Mouse (Mus musculus): ENCODE data around the gene 5730522E02Rik.

Gene 5730522E02Rik

DNA sequence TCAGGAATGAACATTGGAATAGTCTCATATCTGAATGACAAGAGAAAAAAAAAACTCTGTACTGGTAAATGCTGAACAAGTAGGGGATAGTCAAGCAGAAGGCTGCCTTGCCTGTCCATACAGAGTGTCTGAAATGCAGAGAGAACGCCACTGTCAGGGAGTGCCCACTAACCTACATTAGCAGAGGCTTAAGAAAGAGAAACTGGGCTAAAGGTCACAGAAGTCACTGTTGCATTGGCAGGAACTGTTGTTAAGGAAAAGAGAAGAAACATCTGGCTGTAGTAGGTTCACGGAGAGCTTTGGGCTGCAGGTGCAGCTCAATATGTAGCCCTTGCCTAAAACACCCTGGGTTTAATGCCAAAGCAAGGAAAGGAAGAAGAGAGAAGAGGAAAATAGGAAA lies 82.2 kb downstream of the 5730522E02Rik start:
- DNase-seq (ENCODE audit: low read depth, low spot score): no peak

DNA sequence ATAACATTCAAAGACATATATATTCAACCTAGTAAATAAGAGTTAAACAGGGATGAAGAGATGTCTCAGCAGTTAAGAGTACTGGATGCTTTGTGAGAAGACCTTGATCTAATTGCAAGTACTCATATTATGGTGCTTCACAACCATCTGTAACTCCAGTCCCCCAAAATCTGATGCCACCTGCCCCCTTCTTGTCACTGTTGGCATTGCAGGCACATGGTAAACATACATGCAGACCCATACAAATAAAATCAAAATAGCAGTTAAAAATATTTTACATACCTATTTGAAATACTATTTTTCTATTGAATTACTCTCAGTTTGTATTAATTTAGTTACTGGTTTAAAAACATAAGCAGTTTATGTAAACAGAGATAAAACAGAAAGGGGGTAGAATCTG lies 84.6 kb downstream of the 5730522E02Rik start:
- DNase-seq (ENCODE audit: low read depth, low spot score): no peak

DNA sequence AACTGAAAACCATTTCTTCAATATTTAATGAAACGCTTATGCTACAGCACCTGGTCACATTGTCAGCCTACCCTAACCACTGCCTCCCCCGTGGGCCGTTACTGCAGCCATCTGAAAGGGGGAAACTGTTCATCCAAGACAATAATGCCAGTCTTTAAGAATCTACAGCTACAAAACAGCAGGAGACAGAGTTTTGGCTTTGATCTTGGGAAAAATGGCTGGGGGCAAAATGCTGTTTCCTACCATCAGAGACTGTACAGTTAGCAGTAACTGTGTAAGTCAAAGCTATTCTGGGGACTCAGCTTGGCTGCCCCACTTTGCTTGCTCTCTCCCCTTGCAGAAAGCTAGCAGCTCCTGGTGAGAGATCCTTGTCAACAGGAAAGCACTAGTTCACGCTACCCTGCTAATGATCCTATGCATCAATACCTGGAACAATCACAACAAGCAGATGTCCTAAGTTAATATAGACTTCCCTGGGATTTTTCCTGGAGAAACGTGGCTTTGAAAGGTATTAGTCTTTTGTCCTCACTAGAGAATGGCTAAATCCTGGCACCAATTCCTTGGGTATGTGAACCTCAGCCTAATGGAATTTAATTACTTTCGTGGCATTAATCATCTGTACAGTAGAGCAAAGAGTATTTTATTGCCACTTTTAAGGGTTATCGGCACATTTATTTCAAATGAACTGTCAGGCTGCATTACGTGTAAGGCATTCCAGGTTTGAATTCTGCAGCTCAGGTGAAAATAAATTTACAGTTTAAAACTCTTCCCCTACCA lies 89.6 kb downstream of the 5730522E02Rik start:
- no peak for DNase-seq (ENCODE audit: low read depth, low spot score)

DNA sequence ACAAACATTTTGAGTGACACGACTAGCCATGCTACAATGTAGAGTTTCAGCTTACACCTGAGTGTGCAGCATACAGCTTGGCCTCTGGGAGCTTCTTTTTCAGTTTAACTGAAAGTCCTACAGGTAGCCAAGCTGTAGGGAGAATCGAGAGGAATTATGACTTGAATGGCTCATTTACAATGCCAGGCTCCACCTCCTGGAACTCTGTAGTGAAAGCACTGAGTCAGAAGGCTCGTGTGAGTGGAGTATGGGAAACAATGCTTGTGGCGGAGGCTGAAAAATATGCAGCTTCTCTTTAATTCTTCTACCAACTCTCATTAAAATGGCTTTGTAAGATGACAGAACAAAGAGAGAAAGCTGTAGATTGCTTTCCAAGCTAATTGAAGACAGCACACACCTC lies 92.9 kb downstream of the 5730522E02Rik start:
- no peak for DNase-seq (ENCODE audit: low read depth, low spot score)

DNA sequence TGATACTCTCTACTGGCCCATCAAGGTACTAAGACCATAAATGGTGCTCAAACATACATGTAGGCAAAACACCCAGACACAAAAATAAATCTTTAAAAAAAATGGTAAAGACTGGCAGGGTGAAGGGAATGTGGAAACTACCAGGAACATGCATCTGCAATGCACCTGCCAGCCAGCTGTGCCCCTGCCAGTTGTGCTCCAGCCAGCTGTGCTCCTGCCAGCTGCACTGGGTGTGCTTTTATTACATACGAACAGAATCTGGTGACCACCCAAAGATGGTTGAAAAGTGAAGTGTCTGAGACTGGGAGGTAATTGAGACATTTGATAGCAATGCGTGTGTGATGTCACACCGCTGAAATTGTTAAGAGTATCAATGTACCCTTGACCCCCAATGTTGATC lies 98.4 kb downstream of the 5730522E02Rik start:
- DNase-seq (ENCODE audit: low read depth, low spot score): no peak

DNA sequence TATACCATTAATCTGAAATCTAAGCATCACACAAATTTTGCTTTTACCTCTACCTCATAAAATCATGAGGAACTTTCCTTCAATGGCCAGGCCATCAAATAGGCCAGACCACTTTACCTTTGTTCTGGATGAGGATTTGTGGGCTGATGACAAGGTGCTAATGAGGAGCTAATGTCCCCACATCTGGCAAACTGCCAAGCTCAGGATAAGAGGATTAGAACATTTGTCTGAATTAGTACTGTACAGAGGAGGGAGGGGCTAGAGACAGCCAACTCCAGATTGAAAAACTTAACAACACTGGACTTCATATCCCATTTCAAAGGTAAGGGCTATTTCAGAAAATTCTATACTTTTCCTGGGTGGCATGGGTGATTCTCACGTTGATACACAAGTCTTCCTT lies 101.9 kb downstream of the 5730522E02Rik start:
- DNase-seq (ENCODE audit: low read depth, low spot score): no peak

DNA sequence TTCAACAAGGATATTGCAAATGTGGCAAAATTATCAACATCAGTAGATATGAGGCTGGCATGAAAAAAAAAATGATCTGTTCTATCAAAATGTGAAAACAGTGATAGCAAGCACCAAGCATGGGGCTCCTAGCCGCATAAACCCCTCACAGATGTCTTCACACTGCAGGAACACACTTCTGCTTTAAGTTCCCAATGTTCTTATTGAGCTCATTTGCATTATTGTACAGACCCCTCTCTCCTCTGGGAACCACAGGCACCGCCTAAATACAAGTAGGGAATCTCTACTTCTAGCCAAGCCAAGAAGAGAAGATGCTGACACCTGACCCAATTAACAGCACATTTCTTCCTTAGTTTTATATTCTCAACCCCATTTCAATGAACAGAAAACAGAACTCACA lies 105.9 kb downstream of the 5730522E02Rik start:
- no peak for DNase-seq (ENCODE audit: low read depth, low spot score)

DNA sequence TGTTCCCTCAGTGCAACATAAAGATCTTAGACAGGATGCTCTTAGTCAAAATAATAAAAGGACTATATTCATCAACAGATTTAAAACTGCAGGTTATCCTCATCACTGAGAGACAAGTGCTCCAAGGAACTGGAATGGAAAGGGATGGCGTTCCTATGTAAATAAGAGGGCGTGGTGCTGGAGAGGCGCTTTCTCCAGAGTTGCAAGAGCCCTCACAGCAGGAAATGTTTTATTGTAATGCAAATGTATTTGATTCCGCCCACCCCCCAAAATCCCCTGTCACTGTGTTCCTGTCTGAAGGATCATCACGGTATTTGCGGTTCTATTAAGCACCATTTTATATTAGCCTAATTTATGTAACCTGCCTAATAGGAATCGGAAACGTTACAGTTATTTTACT lies 106.9 kb downstream of the 5730522E02Rik start:
- no peak for DNase-seq (ENCODE audit: low read depth, low spot score)

DNA sequence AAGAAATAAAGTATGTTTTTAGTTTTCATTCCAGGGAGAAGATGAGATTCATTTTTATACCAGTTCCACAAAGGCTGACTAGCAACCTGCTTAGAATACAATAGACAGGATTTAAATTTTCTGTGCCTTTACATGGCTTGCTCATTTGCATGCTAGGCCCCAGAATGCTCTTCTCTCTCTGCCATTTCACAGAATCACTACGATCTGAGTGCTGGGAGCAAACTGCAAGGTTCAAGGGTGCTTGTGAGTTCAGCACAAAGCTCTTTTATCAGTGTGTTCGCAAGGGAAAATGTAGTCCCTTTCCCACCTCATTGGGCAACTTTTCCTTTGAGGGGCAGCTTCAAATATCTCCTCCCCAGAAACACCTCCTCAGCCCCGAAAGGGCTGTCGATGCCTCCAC lies 107.7 kb downstream of the 5730522E02Rik start:
- no peak for DNase-seq (ENCODE audit: low read depth, low spot score)

DNA sequence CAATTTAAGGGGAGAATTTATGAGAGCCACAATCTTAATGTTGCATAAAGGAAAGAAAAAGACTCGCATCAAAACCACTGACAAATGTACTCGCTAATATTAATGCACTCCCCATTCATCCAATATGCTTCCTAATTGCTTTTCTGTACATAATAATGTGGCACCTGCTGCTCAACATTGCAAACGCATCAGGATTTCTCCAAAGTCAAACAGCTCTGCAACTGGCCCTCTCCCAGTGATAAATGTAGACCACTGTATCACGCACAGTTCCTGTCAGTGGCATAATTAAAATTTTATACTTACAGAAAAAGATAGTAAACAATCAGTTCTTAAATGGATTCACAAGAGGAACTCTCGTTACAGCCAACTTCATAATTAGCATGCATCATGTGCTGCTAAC lies 110.5 kb downstream of the 5730522E02Rik start:
- DNase-seq (ENCODE audit: low read depth, low spot score): no peak

DNA sequence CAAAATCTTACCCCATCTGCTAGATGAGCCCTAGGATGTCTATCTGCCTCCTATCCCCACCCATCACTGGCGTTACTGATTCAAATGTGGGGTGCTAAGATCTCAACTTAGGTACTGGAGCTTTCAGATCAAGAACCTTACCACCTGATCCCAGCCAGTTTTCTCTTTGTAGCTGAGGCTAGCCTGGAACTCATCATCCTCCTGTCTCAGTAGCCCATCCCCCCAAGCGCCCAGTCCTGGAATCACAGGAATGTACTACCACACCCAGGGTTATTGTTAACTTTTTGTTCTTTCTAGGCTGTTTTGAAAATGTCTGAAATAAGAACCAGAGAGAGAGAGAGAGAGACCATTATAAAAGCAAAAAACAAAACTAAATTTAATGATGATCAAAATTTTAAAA lies 111.6 kb downstream of the 5730522E02Rik start:
- DNase-seq (ENCODE audit: low read depth, low spot score): no peak

DNA sequence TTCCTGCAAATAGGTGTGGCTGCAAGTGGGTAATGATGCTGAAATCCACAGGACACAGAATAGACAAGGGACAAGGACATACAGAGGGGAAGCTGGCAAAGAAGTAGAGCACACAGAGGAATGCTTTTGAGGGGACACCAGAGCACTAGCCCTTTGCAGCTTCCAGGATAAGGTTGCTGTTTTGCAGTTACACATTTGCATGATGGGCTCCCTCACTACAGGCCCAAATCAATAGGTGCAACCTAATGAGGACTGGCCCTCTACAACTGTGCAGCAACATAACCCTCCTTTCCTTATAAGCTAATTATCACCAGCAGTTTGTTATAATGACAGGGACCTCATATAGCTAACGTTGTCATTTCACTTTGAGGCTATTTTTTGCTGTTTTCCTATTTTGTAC lies 114.5 kb downstream of the 5730522E02Rik start:
- no peak for DNase-seq (ENCODE audit: low read depth, low spot score)

DNA sequence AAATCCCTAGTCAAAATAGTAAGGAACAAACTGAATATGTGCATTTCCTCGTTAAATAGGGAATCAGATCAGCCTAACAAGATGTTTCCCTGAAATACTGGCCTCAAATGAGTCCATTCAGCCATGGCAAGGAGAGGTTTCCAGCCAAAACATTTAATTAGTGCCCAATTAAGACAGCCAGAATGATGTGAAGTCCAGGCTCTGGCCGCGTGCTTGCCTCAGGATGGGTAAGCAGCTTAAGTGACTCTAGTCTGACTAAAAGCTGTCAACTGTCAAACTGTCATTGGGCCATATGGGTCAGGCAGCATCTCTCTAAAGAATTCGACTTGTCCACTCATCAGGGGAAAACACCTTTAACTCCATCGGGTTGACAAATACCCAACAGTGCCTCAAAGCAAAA lies 121.6 kb downstream of the 5730522E02Rik start:
- DNase-seq (ENCODE audit: low read depth, low spot score): no peak

DNA sequence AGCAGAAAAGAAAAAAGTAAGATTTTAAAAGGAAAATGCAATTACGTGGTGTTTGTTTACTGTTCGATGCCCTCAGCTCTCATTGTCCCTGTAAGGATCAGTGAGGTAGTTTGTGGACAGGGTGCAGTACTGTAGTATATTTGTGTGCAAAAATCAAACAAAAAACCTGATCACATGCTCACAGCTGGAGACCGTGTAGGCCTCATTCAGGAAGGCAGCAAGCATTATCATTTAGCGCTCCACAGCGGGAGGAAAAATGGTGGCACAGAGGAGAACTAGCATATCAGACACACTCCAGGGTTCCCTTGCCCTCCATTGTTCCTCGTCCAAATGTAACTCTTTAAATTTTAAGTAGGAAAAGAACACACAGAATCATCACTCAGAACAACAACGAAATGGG lies 123.9 kb downstream of the 5730522E02Rik start:
- DNase-seq (ENCODE audit: low read depth, low spot score): no peak

DNA sequence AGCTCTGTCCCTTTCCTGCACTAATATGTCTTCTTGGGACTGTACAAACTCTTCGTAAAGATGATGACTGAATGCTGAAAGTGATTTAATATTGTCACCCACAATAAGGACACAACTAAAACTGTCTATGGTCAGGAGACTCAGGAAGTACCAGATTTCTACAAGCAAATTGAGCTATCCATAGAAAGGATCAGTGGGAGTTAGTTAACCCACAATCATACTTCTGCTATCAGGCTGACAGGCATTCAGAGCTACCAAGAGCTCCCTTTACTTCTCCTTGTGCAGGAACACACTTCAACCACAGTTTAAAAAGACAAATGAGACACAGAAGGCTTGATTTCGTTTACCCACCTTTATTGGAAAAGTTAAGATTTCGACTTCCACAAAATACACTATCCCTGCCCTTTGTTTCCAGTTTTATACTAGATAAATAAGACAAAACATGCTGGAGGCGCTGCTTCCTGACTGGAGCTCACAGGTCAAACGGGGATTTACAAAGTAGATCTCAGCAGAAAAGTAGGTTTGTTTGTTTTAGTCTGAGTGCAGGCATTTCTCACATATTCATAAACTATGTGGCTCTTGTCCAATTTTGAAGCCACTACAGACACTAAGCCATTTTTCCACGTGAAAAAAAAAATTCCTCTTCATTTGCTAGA lies 125.1 kb downstream of the 5730522E02Rik start:
- no peak for DNase-seq (ENCODE audit: low read depth, low spot score)

DNA sequence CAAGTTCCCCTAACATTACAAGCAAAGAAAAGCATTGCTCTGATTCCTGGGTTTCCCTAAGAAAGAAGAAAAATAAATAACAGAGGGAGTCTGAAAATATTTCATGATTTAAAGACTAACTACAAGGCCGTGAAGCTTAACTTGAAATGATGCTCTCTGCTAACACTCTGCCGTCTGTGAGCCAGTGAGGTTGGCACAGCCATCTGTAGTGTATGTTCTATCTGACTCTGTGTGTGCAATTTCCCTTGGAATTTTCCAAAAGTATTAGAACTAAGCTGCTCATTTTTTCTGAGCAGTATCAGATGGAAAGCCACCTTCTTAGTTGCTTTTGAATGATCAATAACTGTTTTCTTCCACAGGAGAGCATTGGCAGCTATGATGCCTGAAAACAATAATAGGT lies 134.2 kb downstream of the 5730522E02Rik start:
- no peak for DNase-seq (ENCODE audit: low read depth, low spot score)

DNA sequence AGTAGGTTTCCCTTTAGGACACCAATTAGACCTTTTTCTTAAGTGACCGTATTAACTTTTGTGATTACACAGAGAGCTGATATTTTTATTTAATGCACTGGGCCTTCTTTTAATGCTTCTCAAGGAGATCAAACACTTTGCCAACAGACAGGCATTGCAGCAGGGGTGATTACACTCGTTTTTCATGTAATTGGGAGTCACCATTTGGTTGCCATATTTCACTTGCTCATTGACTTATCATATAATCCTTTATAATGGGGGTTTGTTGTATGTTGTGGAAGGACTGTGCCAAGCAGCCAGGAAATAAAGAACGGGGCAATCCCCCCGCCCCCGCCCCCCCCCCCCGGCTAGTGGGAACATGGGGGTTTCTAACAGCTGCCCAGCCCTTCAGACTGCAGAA lies 135.0 kb downstream of the 5730522E02Rik start:
- DNase-seq (ENCODE audit: low read depth, low spot score): no peak

DNA sequence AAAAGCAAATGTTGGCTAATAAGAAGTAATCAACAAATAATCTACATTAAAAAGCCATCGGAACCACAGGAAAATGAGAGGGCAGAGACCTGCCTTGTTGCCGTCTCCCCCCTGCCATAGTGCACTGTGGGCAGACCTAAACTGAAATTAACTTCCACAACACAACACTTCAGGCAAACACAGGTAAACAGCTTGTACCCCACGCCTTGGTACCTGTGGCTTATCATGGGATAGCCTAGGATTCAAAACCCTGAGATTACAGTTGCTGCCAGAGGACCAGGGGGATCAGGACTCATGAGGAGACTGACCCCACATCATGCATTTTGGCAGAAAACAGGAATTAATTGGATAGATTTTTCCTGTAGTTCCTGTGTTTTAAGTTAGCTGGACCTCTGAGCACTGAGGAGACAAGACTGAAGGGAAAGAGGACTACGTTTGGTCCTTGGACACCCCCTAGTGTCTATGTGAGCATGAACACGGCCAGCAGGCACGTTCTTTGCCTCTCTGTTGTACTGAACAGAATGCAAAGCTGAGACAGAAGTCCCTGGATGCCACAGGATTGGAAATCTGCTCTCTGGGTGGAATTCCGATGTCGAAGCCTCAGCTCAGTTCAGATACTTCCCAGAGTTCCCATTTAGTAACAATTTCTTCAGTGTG lies 136.8 kb downstream of the 5730522E02Rik start:
- DNase-seq (ENCODE audit: low read depth, low spot score): peak; percentile 20

DNA sequence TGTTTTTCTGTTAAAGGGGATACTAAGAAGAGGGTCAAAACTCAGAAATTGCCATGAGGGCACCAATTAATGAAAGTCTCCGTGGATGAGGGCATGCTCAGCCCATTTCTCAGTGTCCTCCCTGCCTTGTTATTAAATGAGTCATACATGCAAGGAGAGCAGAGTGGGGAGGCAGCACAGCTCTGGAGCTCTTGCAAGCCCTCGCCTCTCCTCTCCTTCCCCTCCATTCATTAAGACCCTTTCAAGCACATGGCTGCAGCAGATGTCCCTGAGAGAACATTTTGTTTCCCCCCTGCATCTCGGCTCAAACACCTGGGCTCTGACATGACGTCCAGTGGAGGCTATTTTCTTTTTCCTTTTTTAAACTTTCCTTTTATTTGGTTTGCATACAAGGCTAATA lies 138.5 kb downstream of the 5730522E02Rik start:
- DNase-seq (ENCODE audit: low read depth, low spot score): no peak

DNA sequence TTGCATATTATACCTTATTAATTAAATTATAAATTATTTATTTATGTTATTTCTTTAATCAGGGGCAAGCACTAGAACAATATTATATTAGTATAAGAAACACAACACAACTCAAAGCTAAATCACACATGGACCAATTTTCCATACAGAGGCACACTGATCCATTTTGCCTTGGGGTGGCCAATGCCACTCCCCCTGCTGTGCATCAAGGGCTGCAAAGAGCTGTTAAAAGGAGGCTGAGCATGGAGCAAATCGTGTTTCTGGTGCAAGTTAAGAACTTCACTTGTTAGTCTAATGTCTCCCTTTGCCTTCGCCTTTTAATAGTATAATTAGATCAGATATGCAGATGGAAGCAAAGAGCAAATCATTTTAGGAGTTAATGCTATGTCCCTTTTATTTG lies 147.3 kb downstream of the 5730522E02Rik start:
- no peak for DNase-seq (ENCODE audit: low read depth, low spot score)

DNA sequence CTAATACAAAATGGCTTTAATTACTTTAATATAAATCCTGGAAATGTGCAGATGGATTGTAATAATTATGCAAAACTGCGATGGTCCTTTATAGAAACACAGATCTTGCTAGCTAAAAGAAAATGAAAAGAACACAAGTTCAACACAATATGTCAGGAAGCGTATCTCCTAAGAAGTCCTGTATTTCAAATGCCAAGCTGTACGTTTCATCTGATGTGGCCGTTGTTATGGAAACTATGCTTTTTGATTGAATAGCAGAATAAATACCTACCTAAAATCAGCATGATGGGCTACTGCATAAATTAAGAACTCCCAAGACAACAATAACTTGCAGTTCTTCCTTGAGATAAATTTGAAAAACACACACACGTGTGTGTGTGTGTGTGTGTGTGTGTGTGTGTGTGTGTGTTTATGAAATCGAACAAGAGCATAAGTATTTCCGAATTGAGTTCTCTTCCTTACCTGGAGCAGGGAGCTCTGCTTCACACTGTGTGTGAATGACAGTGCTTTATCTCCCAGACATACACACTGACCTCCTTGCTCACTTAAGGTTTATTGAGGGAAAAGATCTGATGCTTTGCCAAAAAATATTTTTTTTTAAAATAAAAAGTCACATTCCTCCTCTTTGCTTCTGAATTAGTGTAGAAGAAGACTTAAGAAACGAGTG lies 149.0 kb downstream of the 5730522E02Rik start:
- no peak for DNase-seq (ENCODE audit: low read depth, low spot score)

DNA sequence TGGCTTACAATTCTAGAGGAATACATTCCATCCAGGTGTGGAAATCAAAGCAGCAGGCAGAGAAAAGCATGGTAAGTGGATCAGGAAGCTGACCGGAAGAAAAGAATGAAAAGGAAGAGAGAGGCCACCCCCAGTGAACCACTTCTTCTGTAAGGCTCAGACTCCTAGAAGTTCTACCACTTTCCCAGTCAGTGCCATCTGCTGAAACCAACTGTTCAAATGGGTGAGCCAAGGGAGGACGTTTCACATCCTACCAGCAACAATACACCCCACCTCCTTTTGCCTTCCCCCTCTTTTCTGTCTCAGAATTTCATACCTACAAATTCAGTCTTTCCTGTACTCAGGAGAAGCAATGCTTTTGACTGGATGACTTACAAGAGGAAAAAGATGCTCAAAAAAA lies 197.0 kb downstream of the 5730522E02Rik start:
- DNase-seq (ENCODE audit: low read depth, low spot score): no peak
